Mouse (Mus musculus) heart, adult 2 months (tissue): ENCODE measurements at regions not wholly inside any gene's neighbourhood (a gene's known extent, or its start where the extent isn't known, plus 50 kb on each side); places are given as distances from the start of the nearest gene placed in this dataset.

ENCODE experiments used
- DNase-seq, 2 experiments: peaks; one replicate each; pipeline ENCODE4 v3.0.0; 2021
- H3K27ac ChIP-seq: fragments of 200-600 bp; 2 replicates; pipeline ENCODE4 v1.8.1; 2022
- H3K27me3 ChIP-seq: fragments of 200-500 bp; 2 replicates; pipeline ENCODE4 v1.6.1; 2012; ENCODE audit warnings: mild to moderate bottlenecking, low read length, inconsistent platforms, mixed read lengths; ENCODE audit not compliant: control insufficient read depth, insufficient read depth
- H3K36me3 ChIP-seq: fragments of 200-500 bp; 2 replicates; pipeline ENCODE4 v1.6.1; 2012; ENCODE audit warnings: low read length, inconsistent platforms; ENCODE audit not compliant: control insufficient read depth, insufficient read depth
- H3K4me1 ChIP-seq: fragments of 200-500 bp; 2 replicates; pipeline ENCODE4 v1.6.1; 2011; ENCODE audit warnings: low read length; ENCODE audit not compliant: control insufficient read depth, insufficient read depth
- H3K4me3 ChIP-seq: fragments of 200-600 bp; 2 replicates; pipeline ENCODE4 v1.8.1; 2022
- H3K79me2 ChIP-seq: fragments of 200-500 bp; replicated peaks from 2 replicates; pipeline ENCODE4 v1.6.1; 2012; ENCODE audit warnings: mild to moderate bottlenecking, inconsistent platforms, low read length, moderate library complexity, mixed read lengths; ENCODE audit not compliant: control insufficient read depth, insufficient read depth
- H3K9ac ChIP-seq: fragments of 200-500 bp; 2 replicates; pipeline ENCODE4 v1.6.1; 2012; ENCODE audit warnings: low read depth, mild to moderate bottlenecking, control low read depth, inconsistent platforms, low read length, mixed read lengths
- CTCF ChIP-seq: fragments of 200-600 bp; IDR thresholded peaks from 2 replicates; pipeline ENCODE4 v1.8.1; 2022; ENCODE audit warnings: antibody characterized with exemption, mild to moderate bottlenecking, moderate library complexity
- EP300 ChIP-seq: fragments of 200-500 bp; IDR thresholded peaks from 2 replicates; pipeline ENCODE4 v1.6.1; 2011; ENCODE audit warnings: low read depth, low read length, control low read depth; ENCODE audit not compliant: insufficient read depth
- POLR2A ChIP-seq: fragments of 200-500 bp; IDR thresholded peaks from 2 replicates; pipeline ENCODE4 v1.6.1; 2011; ENCODE audit warnings: mild to moderate bottlenecking, low read depth, low read length, control low read depth; ENCODE audit not compliant: insufficient read depth
- WGBS: fragments of 180-500 bp; shearing (Covaris S2); methylation state at CpG from one replicate; pipeline ENCODE4 v1.1.7; 2018; 5-methylcytosine and 5-hydroxymethylcytosine counted together
- intact Hi-C: fragments of 180-260 bp; cut with DNase I; formaldehyde crosslinking; loops from one replicate; pipeline ENCODE4 v1.15.1; 2025

DNA sequence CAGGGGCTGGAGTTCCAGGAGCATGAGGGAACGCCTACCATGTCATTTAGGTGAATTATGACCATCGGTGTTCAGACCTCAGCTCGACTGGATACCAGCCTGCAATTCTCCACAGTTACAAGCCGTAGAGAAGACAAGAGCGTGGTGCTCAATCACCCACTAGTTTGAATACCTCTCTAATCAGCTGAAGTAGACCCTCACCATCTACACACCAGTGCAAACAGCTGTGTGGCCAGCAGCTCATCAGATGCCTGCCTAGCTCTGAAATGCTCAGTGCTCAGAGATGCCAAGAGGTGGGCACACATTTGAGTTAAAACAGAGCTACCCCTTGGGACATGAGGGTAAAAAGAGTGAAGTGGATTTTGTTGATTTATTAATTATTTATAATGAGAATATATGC, 660.2 kb downstream of the Magi1 start:
- TF ChIP-seq EP300 (no peak), CTCF (no peak), POLR2A (no peak)
- intact Hi-C loops, result no loop called here
- no peaks in the 10 kb centered on the region for H3K4me1 ChIP-seq
- 79% methylated on average over 5 of the region's 5 CpGs for WGBS
- H3K27ac ChIP-seq, result no peak overlapping the region
- no peak overlapping the region for H3K4me3 ChIP-seq
- no peaks in the 10 kb centered on the region for H3K27me3 ChIP-seq
- H3K79me2 ChIP-seq, result no peaks in the 10 kb centered on the region
- no peak overlapping the region for H3K9ac ChIP-seq
- no peaks in the 10 kb centered on the region for H3K36me3 ChIP-seq
- no peak for DNase-seq

DNA sequence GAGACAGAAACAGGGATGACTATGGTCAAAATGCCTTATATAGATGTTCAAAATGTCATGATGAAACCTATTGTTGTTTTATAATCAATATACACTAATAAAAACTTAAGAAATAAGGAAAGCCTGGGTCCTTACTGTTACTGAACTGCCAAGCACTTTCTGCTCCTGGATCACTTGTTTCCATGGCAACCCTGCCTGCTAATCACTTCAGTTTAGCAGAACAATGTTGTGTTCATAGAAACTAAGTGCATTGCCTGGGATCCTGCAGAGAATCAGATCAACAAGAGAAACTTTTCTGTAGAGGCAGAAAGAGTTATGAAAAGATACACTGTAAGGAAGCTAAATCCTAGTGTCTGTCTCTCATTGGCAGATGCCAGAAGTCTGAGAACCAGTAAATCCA, 666.8 kb downstream of the Magi1 start:
- no peaks in the 10 kb centered on the region for H3K27me3 ChIP-seq
- H3K4me1 ChIP-seq, result no peaks in the 10 kb centered on the region
- no peak for DNase-seq
- no peaks in the 10 kb centered on the region for H3K36me3 ChIP-seq
- intact Hi-C loops, result no loop called here
- H3K9ac ChIP-seq, result no peak overlapping the region
- no peak overlapping the region for H3K27ac ChIP-seq
- H3K4me3 ChIP-seq, result no peak overlapping the region
- H3K79me2 ChIP-seq, result no peaks in the 10 kb centered on the region
- no peak for TF ChIP-seq EP300
- no peak for TF ChIP-seq POLR2A
- TF ChIP-seq CTCF, result no peak

DNA sequence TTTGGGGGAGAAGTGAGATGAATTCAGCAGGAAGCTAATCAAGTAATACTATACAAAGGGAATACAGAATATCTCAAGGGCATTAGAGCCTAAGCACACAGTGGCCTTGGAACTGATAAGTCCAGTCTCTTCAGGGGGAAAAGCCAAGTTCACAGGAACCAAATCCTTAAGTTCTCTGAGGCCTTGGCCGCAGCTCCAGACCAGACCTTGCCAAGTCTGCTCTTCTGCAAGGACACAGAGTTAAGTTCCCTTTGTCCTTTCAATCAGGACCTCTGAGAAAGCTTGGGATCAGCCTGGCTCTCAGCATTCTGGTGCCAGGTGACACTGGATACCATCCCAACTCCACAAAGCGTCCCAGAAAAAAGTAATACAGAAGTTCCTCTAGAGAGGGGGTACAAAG, 657.1 kb upstream of the Adamts9 start:
- no peak for TF ChIP-seq CTCF
- no peak for TF ChIP-seq POLR2A
- no peak for TF ChIP-seq EP300
- peak in 1 of 2 experiments; percentile 21 for DNase-seq
- WGBS, result 61% methylated on average over 2 of the region's 2 CpGs
- intact Hi-C loops, result no loop called here
- H3K27ac ChIP-seq, result no peak overlapping the region
- H3K4me3 ChIP-seq, result no peak overlapping the region
- no peaks in the 10 kb centered on the region for H3K36me3 ChIP-seq
- H3K9ac ChIP-seq, result no peak overlapping the region
- H3K27me3 ChIP-seq, result no peaks in the 10 kb centered on the region
- H3K79me2 ChIP-seq, result no peaks in the 10 kb centered on the region
- peaks cover 2% of the 10 kb centered on the region for H3K4me1 ChIP-seq

DNA sequence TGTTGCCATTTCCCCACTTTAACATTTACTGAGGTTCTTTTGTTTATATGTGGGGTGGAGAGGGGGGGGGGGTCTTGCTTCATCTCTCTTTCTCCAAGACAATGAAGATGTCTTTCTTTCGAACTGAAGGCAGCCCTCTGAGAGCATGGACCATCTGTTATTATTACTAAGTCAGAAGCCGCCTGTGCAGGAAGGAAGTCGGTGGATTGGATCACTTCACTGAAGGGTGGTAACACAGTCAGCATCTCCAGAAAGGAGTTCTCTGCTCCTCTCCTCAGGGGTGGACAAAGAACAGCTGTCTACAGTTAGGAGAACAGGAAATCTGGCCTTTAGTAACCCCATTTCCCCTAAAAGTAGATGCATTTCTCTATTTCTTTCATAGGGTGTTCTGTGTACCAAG, 656.1 kb upstream of the Adamts9 start:
- Histone ChIP-seq H3K27ac (no peak overlapping the region), H3K4me1 (peaks cover 2% of the 10 kb centered on the region), H3K27me3 (no peaks in the 10 kb centered on the region), H3K36me3 (no peaks in the 10 kb centered on the region), H3K4me3 (no peak overlapping the region), H3K79me2 (no peaks in the 10 kb centered on the region), H3K9ac (no peak overlapping the region)
- intact Hi-C loops, result no loop called here
- TF ChIP-seq EP300, result no peak
- no peak for TF ChIP-seq POLR2A
- TF ChIP-seq CTCF, result no peak
- peak in 1 of 2 experiments; percentile 5 for DNase-seq
- 28% methylated on average over 3 of the region's 3 CpGs for WGBS

DNA sequence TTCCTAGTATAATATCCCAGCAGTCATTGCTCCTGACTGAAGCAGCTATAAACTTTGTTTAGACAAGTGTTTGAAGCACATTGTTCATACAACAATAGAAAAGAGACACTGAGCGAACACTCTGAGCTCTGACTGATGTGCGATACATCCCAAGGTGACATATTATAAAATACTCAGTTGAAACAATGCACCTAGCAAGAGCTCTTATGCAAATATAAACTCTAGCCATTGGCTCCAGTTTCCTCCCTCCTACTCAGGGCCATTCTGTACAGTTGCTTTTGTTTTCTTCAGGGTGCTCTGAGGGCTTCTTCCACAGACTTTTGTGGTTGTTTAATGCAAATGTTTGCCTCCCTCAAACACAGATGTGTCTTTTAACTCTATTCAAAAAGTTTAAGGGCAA, 646.6 kb upstream of the Adamts9 start:
- Histone ChIP-seq H3K27ac (no peak overlapping the region), H3K79me2 (no peaks in the 10 kb centered on the region), H3K4me3 (no peak overlapping the region), H3K9ac (no peak overlapping the region), H3K36me3 (no peaks in the 10 kb centered on the region), H3K27me3 (no peaks in the 10 kb centered on the region), H3K4me1 (no peaks in the 10 kb centered on the region)
- intact Hi-C loops, result no loop called here
- WGBS, result 92% methylated on average over 2 of the region's 2 CpGs
- DNase-seq, result no peak
- no peak for TF ChIP-seq POLR2A

DNA sequence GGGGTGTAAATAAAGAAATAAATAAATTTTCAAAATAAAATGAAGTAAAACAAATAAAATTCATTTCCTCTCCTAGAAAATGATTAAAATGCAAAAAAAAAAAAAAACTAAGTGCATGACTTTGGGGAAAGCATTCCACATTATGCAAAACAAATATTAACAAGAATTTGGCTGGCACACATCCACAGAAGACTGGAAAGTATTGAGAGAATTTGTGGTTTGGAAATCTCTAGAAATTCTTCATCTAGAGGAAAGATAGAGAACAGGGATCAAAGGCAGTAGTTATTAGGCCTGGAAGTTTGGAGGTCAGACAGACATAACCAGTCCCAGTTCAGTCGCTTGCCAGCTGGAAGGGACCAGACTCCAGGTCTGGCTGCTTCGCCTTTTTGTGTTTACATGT, 643.6 kb upstream of the Adamts9 start:
- Histone ChIP-seq H3K79me2 (no peaks in the 10 kb centered on the region), H3K9ac (no peak overlapping the region), H3K4me3 (no peak overlapping the region), H3K27me3 (no peaks in the 10 kb centered on the region), H3K36me3 (no peaks in the 10 kb centered on the region), H3K27ac (no peak overlapping the region), H3K4me1 (no peaks in the 10 kb centered on the region)
- intact Hi-C loops, result no loop called here
- whole genome bisulfite sequencing, result 92% methylated on average over 2 of the region's 2 CpGs
- TF ChIP-seq POLR2A (no peak), EP300 (no peak), CTCF (no peak)
- DNase-seq, result no peak
